Mouse (Mus musculus): ENCODE measurements around the gene Frmd4a. TPM values are rescaled to one million over a fixed set of nuclear protein-coding genes. Genes with fewer than 3 reads are reported as not detected.
A peak's percentile ranks its signal among the peaks of the same experiment; 100 is the strongest.

Frmd4a gene
- total and polyA plus RNA-seq, 3 experiments = 10.4 to 21.0 (median 20.0) TPM

- H3K9ac ChIP-seq (ENCODE audit: low read depth, low read length) = no peak overlapping the region
- intact Hi-C loops (cut with DNase I) = loop anchor here (5.0 kb wide), 1 partner anchor 67 kb away; no protein-coding TSS in a partner anchor
- peaks cover 2% of the 10 kb centered on the region; the same call in 1 of the 2 replicates for H3K36me3 ChIP-seq (ENCODE audit: control insufficient read depth, insufficient read depth, low read length)
- no peak for DNase-seq
- H3K27me3 ChIP-seq (ENCODE audit: control insufficient read depth, insufficient read depth, low read length) = no peaks in the 10 kb centered on the region
- 80% methylated on average over 8 of the region's 8 CpGs for WGBS
- H3K27ac ChIP-seq = no peak overlapping the region; the same call in 1 of the 2 replicates
- H3K4me1 ChIP-seq (ENCODE audit: control insufficient read depth, insufficient read depth, low read length) = peaks cover 6% of the 10 kb centered on the region
- H3K4me3 ChIP-seq = no peak overlapping the region
- H3K79me2 ChIP-seq (replicated peaks; ENCODE audit: control insufficient read depth, insufficient read depth, low read length) = no peaks in the 10 kb centered on the region
- TF ChIP-seq CTCF (IDR thresholded peaks at IDR 0.05) (no peak), POLR2A (IDR thresholded peaks at IDR 0.05; ENCODE audit: insufficient read depth, low read depth, low read length) (no peak), EP300 (IDR thresholded peaks at IDR 0.05; ENCODE audit: insufficient read depth, low read depth, low read length) (no peak)
These were observed 167.5 kb downstream of the Frmd4a start for GRCm38 (mm10) chr2:4184991-4185390.

DNA sequence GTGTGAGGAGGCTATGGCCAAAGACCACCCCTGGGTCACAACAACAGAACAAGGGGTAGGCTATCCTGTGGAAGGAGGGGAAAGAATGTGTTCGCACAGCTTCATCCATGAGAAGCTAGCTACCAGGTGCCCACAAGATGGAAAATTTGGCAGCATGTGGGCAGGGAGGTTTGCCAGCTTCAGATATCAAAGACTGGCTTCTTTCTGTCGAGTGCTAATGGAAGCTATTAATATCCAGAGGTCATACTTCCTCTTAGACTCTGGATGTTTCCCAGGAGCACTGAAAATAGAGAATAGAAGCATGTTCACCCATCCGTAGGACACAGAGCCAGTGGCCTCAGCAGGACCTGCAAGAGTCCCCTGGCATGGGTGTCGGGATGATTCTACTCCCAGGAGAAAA is 170.0 kb downstream of the Frmd4a start:
- Histone ChIP-seq H3K27ac (peak overlapping the region; percentile 67), H3K4me1 (ENCODE audit: control insufficient read depth, insufficient read depth, low read length) (peaks cover 6% of the 10 kb centered on the region), H3K27me3 (ENCODE audit: control insufficient read depth, insufficient read depth, low read length) (no peaks in the 10 kb centered on the region), H3K79me2 (replicated peaks; ENCODE audit: control insufficient read depth, insufficient read depth, low read length) (no peaks in the 10 kb centered on the region), H3K36me3 (ENCODE audit: control insufficient read depth, insufficient read depth, low read length) (peaks cover 2% of the 10 kb centered on the region; the same call in 1 of the 2 replicates), H3K4me3 (no peak overlapping the region), H3K9ac (ENCODE audit: low read depth, low read length) (no peak overlapping the region)
- TF ChIP-seq CTCF (IDR thresholded peaks at IDR 0.05) (no peak), POLR2A (IDR thresholded peaks at IDR 0.05; ENCODE audit: insufficient read depth, low read depth, low read length) (no peak)
- intact Hi-C loops (cut with DNase I) = loop anchor here (5.0 kb wide), 1 partner anchor 65 kb away; no protein-coding TSS in a partner anchor
- DNase-seq = peak; percentile 61 to 73
- 10% methylated on average over 4 of the region's 4 CpGs for WGBS

GRCm38 (mm10) chr2:4188303-4188702 is 170.8 kb downstream of the Frmd4a start:
- no peak for DNase-seq
- Histone ChIP-seq H3K4me3 (no peak overlapping the region), H3K9ac (ENCODE audit: low read depth, low read length) (no peak overlapping the region), H3K4me1 (ENCODE audit: control insufficient read depth, insufficient read depth, low read length) (peaks cover 6% of the 10 kb centered on the region), H3K79me2 (replicated peaks; ENCODE audit: control insufficient read depth, insufficient read depth, low read length) (no peaks in the 10 kb centered on the region), H3K36me3 (ENCODE audit: control insufficient read depth, insufficient read depth, low read length) (peaks cover 2% of the 10 kb centered on the region; the same call in 1 of the 2 replicates), H3K27ac (peak overlapping the region; percentile 67), H3K27me3 (ENCODE audit: control insufficient read depth, insufficient read depth, low read length) (no peaks in the 10 kb centered on the region)
- TF ChIP-seq EP300 (IDR thresholded peaks at IDR 0.05; ENCODE audit: insufficient read depth, low read depth, low read length) (no peak), POLR2A (IDR thresholded peaks at IDR 0.05; ENCODE audit: insufficient read depth, low read depth, low read length) (no peak), CTCF (IDR thresholded peaks at IDR 0.05) (no peak)
- intact Hi-C loops (cut with DNase I) = loop anchor here (5.0 kb wide), 1 partner anchor 64 kb away; no protein-coding TSS in a partner anchor
- 52% methylated on average over 3 of the region's 3 CpGs for WGBS

DNA sequence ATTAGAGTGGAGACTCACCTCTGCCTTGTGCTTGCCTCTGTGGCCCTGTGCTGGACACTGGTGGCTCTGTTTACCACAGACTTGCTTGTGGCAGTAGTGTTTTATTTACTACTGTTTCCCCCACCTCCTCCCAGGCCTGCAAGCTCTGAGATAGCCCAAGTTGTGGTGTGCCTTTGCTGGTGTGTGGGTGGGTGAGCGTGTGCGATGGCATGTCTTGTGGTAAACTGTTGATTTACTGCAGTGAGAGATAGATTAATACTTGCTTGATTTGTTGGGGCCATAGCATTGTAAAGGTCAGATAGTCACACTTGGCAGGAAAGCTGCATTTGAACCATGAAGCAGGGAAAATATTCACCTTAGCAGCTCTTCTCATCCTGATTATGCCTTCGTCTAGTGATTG is 172.8 kb downstream of the Frmd4a start:
- Histone ChIP-seq H3K79me2 (replicated peaks; ENCODE audit: control insufficient read depth, insufficient read depth, low read length) (no peaks in the 10 kb centered on the region), H3K27me3 (ENCODE audit: control insufficient read depth, insufficient read depth, low read length) (no peaks in the 10 kb centered on the region), H3K27ac (no peak overlapping the region), H3K36me3 (ENCODE audit: control insufficient read depth, insufficient read depth, low read length) (peaks cover 2% of the 10 kb centered on the region; the same call in 1 of the 2 replicates), H3K4me1 (ENCODE audit: control insufficient read depth, insufficient read depth, low read length) (peaks cover 6% of the 10 kb centered on the region), H3K9ac (ENCODE audit: low read depth, low read length) (no peak overlapping the region), H3K4me3 (no peak overlapping the region)
- 94% methylated on average over 3 of the region's 3 CpGs for WGBS
- TF ChIP-seq POLR2A (IDR thresholded peaks at IDR 0.05; ENCODE audit: insufficient read depth, low read depth, low read length) (no peak), CTCF (IDR thresholded peaks at IDR 0.05) (no peak), EP300 (IDR thresholded peaks at IDR 0.05; ENCODE audit: insufficient read depth, low read depth, low read length) (no peak)
- intact Hi-C loops (cut with DNase I) = no loop called here
- no peak for DNase-seq

GRCm38 (mm10) chr2:4190995-4191394 is 173.5 kb downstream of the Frmd4a start:
- H3K36me3 ChIP-seq (ENCODE audit: control insufficient read depth, insufficient read depth, low read length) = no peaks in the 10 kb centered on the region
- H3K27me3 ChIP-seq (ENCODE audit: control insufficient read depth, insufficient read depth, low read length) = no peaks in the 10 kb centered on the region
- no peak overlapping the region for H3K27ac ChIP-seq
- H3K9ac ChIP-seq (ENCODE audit: low read depth, low read length) = no peak overlapping the region
- WGBS = 81% methylated on average over 5 of the region's 5 CpGs
- no peak overlapping the region for H3K4me3 ChIP-seq
- peaks cover 8% of the 10 kb centered on the region for H3K4me1 ChIP-seq (ENCODE audit: control insufficient read depth, insufficient read depth, low read length)
- TF ChIP-seq EP300 (IDR thresholded peaks at IDR 0.05; ENCODE audit: insufficient read depth, low read depth, low read length) = no peak
- no peak for TF ChIP-seq POLR2A (IDR thresholded peaks at IDR 0.05; ENCODE audit: insufficient read depth, low read depth, low read length)
- no peak for TF ChIP-seq CTCF (IDR thresholded peaks at IDR 0.05)
- DNase-seq = no peak
- intact Hi-C loops (cut with DNase I) = no loop called here
- H3K79me2 ChIP-seq (replicated peaks; ENCODE audit: control insufficient read depth, insufficient read depth, low read length) = no peaks in the 10 kb centered on the region

DNA sequence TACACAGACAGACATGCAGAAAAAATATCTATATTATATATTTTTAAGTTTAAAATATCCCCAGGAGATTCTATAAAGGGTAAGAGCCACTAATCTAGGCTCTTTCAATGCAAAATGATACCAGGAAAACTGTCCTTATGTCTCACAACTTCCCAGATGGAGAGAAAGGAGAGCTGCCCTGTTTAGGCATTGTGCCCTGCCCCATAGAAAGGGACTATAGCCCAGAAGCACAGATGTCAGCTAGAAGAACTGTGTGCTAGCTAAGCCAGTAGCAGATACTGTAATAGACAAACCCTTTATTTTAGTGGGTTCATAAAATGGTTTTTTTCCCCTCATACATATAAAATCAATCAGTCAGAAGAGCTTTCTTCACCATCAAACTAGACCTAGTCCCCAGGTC is 175.7 kb downstream of the Frmd4a start:
- no peak overlapping the region for H3K9ac ChIP-seq (ENCODE audit: low read depth, low read length)
- no peak overlapping the region for H3K4me3 ChIP-seq
- no peaks in the 10 kb centered on the region for H3K27me3 ChIP-seq (ENCODE audit: control insufficient read depth, insufficient read depth, low read length)

More for the DNA sequence above, 175.7 kb downstream of the Frmd4a start:
- no peak for DNase-seq
- Histone ChIP-seq H3K27ac (no peak overlapping the region), H3K36me3 (ENCODE audit: control insufficient read depth, insufficient read depth, low read length) (no peaks in the 10 kb centered on the region), H3K79me2 (replicated peaks; ENCODE audit: control insufficient read depth, insufficient read depth, low read length) (no peaks in the 10 kb centered on the region), H3K4me1 (ENCODE audit: control insufficient read depth, insufficient read depth, low read length) (peaks cover 5% of the 10 kb centered on the region)
- intact Hi-C loops (cut with DNase I) = no loop called here
- TF ChIP-seq CTCF (IDR thresholded peaks at IDR 0.05) (no peak), EP300 (IDR thresholded peaks at IDR 0.05; ENCODE audit: insufficient read depth, low read depth, low read length) (no peak), POLR2A (IDR thresholded peaks at IDR 0.05; ENCODE audit: insufficient read depth, low read depth, low read length) (no peak)
